Mouse (Mus musculus) layer of hippocampus, adult 9-11 months (tissue): ENCODE results near the gene Ces1g.

Source experiments
- DNase-seq: peaks from one replicate; pipeline ENCODE4 v3.0.0; 2022

Gene Ces1g

GRCm38 (mm10) chr8:93337207-93337606 lies at the start of gene Ces1g:
Ces1g (minus strand) TSS chr8:93337308.
- no peak for DNase-seq

DNA sequence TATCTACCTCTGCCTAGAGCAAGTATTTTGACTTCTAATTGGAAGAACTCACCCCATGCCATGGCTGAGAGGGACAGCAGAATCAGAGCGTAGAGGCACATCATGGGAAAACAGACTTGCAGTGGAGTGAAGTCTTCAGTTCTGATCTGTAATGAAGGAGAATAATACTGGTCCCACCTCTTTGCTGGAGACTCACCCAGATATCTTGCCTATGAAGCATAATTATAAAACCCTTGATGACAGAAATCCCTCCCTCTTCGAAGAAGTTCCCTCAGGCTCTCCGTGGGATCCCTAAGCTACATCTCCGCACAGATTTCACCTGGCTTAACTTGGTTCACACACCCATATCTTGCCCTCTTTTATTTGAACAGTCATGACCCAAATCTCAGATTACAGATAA lies 42.5 kb upstream of the Ces1g start, which contains the start of gene Ces1h:
Ces1h (minus strand) TSS at position 101 of the 400 bp plus-strand sequence.
- DNase-seq: no peak

- DNase-seq: no peak
Measured at GRCm38 (mm10) chr8:93369481-93369880, 32.4 kb upstream of the Ces1g start.

DNA sequence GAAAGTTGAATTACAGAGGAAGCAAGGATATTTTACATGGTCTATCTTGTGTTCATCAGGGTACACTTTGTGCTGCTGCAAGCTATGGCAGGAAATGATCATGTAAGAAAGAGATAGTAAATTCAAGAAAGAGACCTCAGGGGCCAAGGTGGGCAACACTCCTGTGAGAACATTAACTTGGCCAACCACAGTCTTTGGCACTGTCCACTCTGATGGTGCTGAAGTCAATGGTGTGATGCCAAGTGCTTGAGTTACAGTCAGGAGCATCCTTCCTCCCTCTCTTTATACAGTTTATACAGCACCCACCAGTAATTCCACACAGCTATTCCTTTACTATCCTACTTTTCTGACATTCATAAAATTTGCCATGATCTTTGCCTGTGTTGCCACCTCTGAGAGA lies 23.0 kb upstream of the Ces1g start:
- no peak for DNase-seq

- DNase-seq: no peak
Measured at GRCm38 (mm10) chr8:93339531-93339930, 2.4 kb upstream of the Ces1g start.

DNA sequence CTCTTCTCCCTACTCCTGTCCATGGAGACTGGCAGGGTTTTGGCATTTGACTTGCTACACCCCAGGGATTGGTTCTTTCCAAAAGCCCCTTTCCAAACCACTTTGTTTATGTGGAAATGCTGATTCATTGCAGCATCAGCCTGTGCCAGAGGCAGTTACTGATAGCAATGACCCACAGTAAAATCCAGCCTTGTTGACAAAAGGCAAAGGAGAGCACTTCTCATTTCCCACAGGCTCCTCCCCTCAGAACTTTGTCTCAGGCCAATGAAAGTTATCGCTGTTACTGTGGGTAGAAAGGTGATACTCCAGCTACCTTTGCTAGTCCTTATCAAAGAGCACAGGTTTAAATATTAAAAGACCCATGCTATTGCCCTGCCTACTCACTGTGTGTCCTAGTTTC lies 4.4 kb downstream of the Ces1g start:
- no peak for DNase-seq

DNA sequence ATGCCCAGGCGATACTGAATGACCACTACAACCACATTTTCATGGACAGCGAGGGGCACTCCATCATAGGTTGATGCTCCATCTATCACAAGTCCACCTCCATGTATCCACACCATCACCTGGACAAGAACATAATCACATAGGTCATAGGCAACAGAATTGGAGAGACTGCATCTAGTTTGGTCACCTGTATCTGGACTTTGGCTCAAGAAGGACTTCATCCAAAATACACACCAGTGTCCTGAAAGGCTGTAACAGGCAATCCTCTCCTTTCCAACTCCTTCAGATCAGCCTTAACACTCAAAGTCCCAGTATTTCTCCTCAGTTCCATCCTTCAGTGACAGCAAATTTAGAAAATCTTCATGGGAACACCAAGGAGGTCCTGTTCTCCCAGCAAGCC lies 6.0 kb downstream of the Ces1g start:
- no peak for DNase-seq

- DNase-seq: no peak
Measured at GRCm38 (mm10) chr8:93325123-93325522, 12.0 kb downstream of the Ces1g start.

DNA sequence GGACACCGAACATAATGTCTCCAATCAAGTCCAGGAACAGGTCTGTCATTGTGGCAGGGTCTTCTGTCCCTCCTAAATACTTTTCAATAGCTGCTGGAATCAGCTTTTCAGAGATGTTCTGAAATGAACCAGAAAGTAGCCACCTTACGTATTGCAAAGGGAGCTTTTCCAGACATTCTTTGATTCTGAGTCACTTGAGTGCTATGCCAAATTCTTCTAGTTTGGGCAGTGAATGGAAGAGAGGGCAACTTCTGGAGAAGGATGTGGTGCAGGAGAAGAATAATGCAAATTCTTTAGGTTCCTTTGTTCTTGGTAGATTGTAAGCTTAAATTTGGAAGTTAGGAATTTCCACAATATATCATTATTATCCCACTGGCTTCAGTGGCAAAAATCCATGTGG lies 20.1 kb downstream of the Ces1g start:
- no peak for DNase-seq

- DNase-seq: no peak
Measured at GRCm38 (mm10) chr8:93315557-93315956, 21.6 kb downstream of the Ces1g start.

GRCm38 (mm10) chr8:93283896-93284295 lies 53.2 kb downstream of the Ces1g start:
- DNase-seq: no peak

GRCm38 (mm10) chr8:93282349-93282748 lies 54.8 kb downstream of the Ces1g start:
- DNase-seq: no peak

- no peak for DNase-seq
Measured at GRCm38 (mm10) chr8:93279556-93279955, 57.6 kb downstream of the Ces1g start, which contains the start of gene Ces1f. Ces1f (minus strand) TSS chr8:93279747.

DNA sequence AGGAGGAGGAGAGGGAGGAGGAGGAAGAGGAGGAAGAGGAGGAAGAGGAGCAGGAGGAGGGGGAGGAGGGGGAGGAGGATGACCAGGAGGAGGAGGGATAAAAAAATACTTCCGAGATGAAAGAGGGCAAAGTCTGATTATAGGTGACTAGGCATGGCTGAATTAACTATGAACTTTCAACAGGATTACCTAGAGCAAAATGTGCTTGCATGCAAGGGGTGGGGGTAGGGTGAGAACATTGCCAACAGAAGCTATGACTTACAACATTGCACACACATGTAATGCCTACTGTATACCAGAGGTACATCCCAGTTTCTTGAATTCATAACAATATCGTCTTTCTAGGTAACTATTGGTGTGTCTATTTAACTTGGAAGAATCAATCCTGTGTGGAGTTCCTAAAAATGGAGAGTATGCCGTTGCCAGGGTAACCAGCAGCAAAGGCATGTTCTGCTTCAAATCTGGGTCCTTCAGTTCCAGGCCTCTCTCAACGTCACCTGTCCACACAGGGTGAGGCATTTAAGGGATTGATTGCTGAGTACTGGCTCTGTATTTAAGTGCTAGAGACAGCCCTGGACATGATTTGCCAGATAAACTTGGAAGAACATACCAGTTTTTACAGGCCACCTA lies 58.8 kb downstream of the Ces1g start:
- DNase-seq: peak; percentile 11

DNA sequence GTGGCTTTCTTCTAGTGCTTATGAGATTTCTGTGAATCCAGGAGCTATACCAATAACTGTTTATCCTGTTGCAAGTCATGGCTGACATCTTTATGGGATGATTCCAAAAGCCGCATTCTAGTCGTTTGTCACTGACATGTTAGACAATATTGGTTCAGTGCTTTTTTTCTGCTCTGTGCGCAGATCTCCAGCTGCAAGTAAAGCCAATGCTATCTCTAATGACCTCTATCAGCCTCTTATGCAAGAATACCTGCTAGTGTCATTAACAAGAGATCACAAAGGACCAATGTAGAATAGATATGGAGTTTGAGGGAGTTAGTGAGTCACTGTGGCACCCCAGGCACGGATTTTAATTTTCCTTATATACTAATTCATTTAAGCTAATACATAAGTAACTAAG lies 62.5 kb downstream of the Ces1g start:
- no peak for DNase-seq

GRCm38 (mm10) chr8:93273321-93273720 lies 63.8 kb downstream of the Ces1g start:
- peak; percentile 38 for DNase-seq

DNA sequence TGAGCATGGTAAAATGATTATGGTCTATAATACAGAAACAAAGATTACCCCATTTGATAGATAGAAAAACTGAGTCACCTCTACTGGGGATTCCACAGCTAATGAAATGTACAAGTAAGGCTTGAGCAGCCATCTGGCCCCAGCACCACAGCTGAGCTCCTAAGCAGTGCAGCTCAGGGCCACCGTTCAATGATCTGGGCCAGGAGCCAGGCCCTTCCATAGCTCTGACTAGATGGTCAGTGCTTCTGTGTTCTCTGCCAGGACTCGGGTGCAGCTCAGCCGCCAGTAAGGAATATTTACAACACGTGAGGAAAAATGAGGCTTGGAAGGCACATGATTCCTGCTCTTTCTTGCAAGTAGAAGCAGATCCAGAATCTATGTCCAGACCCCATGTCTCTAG lies 64.4 kb downstream of the Ces1g start:
- no peak for DNase-seq

DNA sequence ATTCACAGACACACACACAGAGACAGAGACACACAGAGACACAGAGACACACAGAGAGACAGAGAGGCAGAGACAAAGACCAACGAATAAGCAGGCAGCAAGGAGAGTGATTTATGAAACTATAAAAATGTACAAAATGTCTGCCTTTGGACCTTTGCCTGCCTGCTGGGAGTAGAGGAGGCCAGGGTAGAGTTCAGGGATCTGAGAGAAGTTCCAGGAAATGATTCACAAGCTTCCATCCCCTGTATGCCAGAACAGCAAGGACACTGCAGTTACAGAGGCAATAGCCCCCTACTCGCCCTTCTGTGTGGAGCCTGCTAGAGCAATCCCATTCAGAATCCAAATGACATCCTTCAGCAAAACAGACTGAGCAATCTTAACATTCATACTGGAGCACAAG lies 75.7 kb downstream of the Ces1g start:
- no peak for DNase-seq

- DNase-seq: no peak
Measured at GRCm38 (mm10) chr8:93252400-93252925, 84.6 kb downstream of the Ces1g start.
